Mouse (Mus musculus) mouse trophoblast stem cell (cell line): ENCODE results near the gene Npw.

Source experiments
- in situ Hi-C, 2 experiments: fragments of 300-500 bp; cut with MseI, MboI; formaldehyde crosslinking; loops; 2 replicates in 1 of 2; 3 replicates in 1 of 2; pipeline ENCODE4 v1.15.1; 2025

Npw gene

DNA sequence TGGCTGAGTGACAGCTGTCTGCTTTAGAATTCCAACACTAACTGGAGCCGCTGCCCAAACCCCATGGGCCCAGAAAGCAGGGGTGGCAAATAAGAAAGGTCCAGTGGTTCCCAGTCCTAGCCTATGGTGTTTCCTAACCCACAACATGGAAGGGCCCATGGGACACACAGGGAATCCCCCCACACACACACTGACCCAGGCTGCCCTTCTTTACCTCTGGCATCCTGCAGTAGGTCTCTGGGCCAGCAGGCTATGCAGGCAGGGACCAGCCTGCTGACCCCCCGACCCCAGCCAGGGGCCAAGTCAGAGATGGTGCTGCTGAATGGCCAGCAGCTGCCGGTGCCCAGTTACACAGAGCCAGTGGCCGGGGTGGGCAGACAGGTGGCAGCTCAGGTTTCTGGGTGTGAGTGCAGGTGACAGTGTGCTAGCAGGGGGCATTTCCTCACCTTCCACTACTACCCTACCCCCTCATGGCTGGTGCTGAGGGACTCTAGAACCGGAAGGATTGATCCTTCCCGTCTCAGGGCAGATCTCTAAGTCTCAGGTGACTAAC is 15.4 kb downstream of the Npw start:
- in situ Hi-C loops, result no loop called here

DNA sequence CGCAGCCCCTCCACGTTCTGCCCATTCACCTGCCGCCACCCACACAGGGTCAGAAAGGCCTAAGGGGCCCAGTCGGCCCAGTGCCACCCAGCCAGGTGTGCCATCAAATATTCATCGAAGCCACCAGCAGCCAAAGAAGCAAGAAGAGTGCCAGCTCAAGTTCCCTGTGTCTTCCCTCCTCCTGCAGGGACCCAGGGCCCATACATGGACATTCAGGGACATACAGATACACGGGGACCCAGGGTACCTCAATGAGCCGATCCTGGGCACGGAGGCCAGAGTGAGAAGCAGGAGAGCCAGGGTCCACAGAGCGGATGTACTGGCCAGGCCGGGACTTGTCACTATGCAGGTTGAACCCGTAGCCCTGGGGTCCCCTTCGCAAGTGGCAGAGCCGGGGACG is 16.3 kb downstream of the Npw start:
- in situ Hi-C loops, result no loop called here

DNA sequence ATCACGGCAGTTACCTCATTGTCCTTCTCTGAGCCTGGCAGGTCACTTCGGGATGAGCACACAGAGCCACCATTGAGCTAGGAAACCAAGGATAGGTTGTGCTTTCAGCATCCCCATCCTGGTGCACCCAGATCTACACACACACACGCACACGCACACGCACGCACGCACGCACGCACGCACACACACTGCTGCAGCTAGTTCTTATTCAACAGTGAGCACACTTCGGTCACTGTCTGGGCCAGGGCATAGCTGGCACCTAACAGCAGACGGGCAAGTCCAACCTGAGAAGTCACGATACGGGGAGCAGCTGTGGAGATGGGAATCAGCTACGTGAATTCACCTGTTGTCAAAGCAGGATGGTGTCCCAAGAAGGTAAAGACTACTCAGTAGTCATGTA is 17.7 kb downstream of the Npw start:
- in situ Hi-C loops, result no loop called here

DNA sequence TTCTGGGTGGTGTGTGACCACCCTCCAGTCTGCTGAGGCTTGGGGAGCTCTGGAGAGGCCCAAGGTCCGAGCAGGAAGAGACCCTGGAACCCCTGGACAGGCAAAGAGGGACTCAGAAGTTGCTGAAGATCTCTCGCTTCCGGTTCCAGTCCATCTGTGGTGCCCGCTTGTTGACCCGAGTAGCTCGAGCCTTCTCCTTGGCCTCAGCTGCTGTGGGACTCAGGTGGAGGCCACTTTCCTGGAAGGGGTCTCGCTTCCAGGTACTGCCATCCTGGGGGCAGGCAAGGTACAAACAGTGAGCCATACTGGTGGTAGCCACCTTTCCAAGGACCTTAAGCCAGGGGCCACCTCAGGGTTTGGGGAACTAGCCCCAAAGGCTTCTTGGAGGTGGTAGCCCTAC is 18.1 kb downstream of the Npw start:
- in situ Hi-C loops, result no loop called here

DNA sequence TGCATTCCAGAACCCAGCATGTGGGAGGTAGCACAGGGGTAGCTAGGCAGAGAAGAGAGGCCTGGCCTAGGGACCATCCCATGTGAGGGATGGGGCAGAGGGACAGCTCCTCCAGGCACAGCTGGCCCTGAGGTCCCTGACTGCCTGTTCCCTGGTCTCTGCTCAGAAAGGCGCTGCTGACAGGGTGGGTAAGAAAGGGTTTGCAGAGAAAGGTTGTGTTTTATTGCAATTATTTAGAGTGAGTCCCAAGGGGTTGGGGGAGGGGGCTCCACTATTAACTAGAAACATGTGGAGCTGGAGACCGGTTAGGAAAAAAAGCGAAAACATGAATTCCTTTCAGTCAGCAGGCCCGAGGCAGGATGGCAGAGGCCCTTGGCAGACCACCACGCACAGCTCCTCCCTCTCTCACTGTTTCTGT is 18.7 kb downstream of the Npw start:
- in situ Hi-C loops, result no loop called here

DNA sequence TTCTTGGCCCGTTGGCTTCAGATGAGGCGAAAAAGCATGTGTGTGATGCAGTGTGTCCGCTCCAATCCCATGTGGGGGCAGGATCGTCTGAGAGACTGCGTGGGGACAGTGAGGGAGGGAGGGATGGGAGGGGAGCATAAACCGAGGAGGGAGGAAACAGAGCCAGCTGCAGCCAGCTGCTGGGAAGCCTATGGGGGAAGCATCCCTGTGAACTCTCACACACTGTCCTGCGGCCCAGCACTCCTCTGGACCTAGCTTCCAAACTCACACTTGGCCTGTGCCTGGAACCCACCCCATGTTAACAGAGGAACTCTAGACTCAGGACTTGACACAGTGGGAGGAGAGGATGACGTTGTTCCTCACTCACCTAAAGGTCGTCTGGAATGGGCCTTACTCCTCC is 19.4 kb downstream of the Npw start:
- in situ Hi-C loops, result no loop called here

DNA sequence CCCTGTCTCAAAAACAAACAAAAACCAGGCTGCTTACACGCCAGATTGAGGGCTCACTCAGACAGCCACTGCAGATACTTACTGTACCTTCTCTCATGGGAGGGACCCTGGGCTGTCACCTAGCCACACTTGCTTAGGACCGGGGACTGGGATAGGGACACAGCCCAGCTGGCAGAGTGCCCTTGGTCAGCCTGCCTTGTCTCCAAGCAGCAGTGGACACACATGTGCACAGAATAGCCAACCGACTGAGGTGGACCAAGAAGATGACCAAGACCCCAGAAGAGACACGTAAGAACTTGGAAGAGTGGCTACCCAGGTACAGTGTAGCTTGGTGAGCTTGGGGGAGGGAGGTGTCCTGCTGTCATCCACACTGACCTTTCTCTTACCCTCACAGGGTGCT is 20.0 kb downstream of the Npw start:
- in situ Hi-C loops, result no loop called here

DNA sequence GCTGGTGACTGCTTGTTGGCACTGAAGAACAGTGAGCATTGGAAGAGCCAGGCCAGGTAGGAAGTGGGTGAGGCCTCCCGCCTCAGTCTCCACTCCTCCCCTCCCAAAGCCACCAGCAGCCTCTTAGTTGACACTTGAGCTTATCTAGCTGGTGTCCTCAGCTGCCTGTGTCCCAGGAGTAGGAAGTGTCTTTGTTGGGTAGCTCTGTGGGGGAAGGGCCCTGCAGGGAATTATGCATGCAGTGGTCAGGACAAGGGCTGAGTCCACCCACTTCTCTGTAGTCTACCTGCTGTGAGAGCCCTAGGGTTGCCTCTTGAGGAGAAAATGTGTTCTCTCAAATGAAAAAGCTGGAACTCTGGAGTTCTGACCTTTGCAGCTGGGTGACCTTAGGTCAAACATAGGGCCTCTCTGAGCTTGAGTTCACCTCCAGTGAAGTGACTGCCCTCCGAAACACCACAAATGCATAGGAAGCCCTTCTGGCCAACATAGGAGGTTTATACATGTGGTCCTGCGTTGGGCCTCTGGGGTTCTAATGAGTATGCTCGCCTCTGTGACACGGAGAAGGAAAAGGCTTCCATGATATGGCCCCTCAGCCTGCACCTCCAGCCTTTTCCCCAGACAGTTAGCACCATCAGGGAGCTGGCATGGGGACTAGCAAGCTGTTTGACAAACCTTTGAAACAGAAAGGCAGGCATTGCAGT is 21.3 kb downstream of the Npw start:
- in situ Hi-C loops, result no loop called here

DNA sequence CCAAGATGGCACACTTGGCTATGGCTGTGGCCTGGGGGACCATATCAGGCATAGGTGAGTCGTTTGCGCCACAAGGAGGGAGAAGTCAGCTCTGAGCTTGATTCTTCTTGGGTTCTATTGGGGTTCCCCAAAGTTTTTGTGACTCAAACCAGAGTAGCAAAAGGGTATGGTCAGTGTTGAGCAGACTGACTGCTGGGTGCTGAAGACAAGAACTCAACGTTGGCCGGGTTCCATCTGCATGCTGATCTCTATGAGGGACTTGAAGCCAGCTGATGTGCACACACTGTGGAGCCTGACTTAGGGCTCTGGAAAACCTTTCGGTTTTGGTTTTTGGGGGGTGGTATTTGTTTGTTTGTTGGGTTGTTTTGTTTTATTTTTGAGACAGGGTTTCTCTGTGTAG is 22.6 kb downstream of the Npw start:
- in situ Hi-C loops, result no loop called here

DNA sequence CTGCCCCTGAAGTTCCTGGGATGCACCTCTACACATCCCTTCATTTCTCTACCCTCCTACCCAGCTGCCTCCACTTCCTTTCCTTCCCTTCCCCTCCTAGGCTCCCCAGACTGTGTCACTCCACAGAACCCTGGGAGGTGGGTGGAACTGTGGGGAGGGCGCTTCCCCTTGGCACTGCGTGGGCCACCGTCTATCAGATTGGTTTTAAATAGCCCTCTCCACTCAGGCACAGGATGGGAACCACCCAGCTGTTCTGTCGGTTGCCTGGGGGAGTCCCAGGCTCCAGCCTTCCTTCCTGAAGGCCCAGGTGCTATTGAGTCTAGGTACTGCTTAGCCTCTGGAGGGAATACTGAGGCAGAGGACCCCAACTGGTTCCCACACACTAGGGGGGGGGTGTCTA is 23.2 kb downstream of the Npw start:
- in situ Hi-C loops, result no loop called here

DNA sequence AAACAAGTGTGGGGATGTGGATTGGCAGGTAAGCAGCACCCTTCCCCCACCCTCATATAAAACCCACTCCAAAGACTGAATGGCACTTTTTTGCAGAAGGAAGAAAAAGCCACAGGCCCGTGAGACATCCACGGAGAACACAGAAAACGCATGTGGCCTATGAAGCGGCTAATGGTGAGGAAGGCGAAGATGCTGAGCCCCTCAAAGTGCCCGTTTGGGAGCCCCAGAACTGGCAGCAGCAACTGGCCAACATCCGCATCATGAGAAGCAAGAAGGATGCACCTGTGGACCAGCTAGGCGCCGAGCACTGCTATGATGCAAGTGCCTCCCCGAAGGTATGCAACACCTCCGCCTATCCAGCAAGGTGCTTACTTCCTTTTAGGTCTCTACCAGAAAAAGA is 24.4 kb downstream of the Npw start:
- in situ Hi-C loops, result no loop called here

DNA sequence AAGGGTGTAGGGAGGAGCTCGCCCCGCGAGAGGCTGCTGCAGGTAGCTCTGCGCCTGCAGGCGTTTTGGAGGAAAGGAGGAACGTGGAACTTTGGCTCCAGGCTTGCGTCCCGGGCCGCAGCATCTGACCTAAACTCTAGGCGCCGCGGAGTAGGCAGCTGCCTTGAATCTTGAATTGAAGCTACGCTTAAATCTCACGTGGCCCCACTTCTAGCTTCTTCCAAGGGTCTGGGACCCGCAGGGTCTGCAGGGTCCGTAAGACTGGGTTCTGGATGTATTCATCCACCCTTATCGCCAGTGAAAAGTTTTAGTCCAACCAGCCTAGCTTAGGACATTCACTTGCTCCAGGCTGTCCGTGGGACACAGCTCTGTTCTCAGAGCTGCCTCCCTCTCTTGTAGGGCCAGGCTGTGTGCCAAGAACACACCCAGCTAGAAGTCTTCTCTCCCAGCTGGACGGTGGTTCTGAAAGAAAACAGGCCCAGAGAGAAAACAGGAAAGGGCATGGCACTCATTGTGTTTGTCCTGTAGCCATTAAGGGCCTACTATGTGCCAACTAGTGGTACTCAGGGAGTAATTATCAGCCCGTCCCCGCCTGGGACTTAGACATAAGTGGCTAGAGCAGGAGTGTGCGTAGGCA is 25.3 kb downstream of the Npw start:
- in situ Hi-C loops, result no loop called here

DNA sequence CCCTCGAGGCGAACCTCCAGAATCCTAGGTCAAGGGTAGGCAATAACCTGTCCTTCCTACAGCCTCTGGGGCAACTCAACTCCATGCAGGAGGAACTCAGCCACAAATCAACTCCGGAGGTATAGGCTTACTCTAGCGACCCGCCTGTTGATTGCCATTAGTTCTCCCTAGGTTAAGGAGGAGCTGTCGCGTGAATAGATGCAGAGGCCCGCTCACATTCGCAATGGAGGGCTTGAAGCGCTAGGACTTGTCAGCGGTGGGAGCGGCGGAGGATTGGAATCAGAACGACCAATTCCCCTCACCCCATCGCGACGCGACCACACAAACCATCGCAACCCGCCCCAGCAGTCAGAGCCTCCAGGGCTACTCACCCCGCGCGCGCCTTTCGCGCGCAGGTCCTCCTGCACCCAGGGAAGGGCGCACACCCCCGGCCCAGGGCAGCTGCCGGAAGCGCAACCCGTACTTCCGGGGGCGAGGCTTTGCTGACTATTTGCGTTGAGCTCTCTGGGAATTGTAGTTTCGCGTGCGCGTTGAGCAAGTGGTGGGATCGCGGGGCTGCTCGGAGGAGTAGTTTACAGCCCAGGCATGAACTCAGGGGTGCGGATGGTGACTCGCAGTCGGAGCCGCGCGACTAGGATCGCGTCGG is 26.0 kb downstream of the Npw start, which contains the start of the genes Tsc2 and Nthl1:
Gene Tsc2 (minus strand): TSS at position 464 of the 646 bp plus-strand sequence.
Gene Nthl1 (plus strand): TSS at position 514 of the 646 bp plus-strand sequence.
- in situ Hi-C loops, result no loop called here

DNA sequence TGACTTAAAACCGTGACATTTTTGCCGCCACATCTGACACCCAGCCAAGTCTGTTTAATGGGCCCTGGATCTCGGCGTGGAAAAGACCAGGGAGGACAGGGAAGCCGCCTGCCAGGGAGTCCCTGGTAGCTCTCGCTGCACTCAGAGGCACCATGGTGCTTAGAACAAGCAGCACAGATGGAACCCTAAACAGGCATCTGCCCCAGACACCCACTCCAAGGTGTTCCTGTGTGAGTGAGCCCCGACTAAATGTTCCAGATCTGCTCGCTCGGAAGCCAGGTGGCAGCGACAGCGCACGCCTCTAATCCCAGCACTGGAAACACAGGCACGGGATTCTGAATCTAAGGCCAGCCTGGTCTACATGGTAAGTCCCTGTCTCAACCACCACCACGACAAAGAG is 28.2 kb downstream of the Npw start:
- in situ Hi-C loops, result no loop called here

DNA sequence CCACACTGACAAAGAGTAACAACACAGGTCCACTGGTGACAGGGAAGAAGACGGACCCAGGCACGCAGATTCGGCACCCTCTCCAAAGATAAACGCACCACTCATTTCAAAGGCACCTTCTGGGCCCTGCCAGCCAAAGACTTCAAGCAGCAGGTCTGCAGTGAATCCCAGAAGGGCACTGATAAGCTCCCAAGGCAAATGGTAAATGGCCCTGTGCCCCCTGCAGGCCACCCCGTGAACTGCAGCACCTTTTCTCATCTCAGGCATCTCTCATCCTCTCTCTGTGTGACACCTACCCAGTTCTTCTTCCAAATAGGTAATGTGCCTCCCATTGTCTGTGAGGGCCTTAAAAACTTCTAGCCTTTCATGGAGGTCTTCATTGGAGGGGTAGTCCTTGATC is 29.6 kb downstream of the Npw start:
- in situ Hi-C loops, result no loop called here

DNA sequence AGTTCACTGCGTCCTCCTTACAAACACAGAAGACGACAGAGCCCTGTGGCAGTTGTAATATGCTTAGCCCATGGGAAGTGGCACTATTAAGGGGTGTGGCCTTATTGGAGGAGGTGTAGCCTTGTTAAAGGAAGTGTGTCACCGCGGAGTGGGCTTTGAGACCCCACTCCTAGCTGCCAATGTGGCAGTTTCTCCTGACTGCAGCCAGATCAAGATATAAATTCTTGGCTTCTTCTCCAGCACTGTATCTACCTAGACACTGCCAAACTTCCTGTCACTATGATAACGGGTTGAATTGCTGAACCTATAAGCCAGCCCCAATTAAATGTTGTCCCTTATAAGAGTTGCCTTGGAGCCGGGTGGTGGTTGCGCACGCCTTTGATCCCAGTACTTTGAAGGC is 32.8 kb downstream of the Npw start:
- in situ Hi-C loops, result no loop called here

DNA sequence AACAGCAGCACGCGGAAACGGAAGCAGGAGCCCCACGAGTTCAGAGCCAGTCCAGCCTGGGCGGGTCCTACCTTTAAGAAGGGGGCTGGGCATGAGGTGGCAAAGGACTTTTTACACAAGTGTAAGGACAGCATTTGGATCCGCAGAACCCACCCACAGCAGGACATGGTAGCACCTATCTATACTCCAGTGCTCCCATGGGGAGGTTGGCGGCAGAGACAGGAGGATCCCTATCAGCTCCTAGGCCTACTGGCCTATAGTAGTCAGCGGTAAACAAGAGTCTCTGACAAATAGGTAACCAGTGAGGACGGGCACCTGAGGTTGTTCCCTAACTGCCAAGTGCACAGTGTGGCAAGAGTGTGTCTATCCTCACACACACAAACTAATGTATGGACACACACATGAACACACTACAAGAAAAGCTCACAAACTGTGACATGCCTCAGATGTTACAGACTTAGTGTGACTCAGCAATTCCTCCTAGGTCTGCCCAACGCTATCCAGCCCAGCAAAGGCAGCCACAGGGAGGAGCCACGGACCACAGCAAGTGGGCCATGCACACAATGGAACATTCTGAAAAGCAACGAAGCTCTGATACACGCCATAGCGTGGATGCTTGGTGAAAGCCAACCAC is 40.6 kb downstream of the Npw start:
- in situ Hi-C loops, result no loop called here

DNA sequence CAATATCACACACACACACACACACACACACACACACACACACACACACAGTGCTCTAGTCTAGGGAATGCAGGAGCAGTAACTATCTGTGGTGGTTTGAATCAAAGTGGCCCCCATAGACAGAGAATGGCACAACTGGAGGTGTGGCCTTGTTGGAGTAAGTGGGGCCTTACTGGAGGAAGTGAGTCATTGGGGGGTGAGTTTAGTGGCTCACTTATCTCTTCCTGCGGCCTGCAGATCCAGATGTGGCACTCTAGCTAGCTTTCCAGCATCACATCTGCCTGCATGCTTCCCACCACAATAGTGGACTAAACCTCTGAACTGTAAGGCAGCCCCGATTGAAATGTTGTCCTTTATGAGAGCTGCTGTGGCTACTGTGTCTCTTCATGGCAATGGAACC is 47.5 kb downstream of the Npw start:
- in situ Hi-C loops, result no loop called here

DNA sequence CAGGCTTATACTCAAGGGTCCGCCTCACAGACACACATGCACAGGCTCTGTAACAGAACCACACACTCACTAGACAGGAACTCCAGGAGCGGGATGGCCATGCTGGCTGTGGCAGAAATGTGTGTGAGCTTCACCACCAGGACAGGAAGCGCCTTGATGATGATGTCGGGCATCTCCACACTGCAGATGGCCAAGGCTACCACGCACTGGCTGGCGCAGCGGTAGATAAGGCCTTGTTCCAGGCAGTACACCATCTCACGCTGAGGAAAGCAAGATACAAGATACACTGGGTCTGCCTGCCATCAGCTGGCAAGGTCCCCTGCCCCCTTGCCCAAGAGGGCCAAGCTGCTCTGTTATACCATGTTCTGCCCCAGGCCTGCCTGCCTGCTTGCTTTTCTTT is 49.4 kb downstream of the Npw start:
- in situ Hi-C loops, result no loop called here

DNA sequence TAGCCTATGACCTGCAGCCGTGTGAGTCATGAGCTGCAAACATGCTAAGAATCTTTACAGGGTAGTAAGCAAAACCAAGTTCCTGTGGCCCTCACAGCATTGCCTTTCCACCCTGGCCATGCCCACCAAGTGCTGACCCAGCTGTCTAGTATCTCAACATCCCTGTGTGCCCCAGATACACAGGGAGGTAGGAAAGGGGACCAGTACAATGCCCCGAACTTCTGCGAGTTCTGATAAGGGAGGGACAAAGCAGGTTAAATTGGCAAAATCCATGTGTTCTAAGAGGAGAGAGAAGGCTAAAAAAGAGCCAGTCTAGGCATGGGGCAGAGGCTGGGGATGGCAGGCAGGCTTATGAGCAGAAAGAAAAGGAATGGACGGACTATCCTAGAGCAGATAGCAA is 49.9 kb downstream of the Npw start:
- in situ Hi-C loops, result no loop called here
